Mouse (Mus musculus) spleen, adult 2 months (tissue): ENCODE measurements around the gene Il4ra.

Experiments used
- CTCF ChIP-seq: fragments of 200-500 bp; IDR thresholded peaks from 2 replicates; pipeline ENCODE4 v1.5.1; 2011; ENCODE audit warnings: mild to moderate bottlenecking, inconsistent platforms; ENCODE audit not compliant: insufficient read depth, insufficient read length, insufficient replicate concordance; ENCODE audit errors: extremely low read depth
- POLR2A ChIP-seq: fragments of 200-500 bp; IDR thresholded peaks from 2 replicates; pipeline ENCODE4 v1.6.1; 2011; ENCODE audit warnings: low read depth, low read length, inconsistent platforms

GRCm38 (mm10) chr7:125618016-125618415, 66.1 kb downstream of the Il4ra start:
- TF ChIP-seq CTCF (no peak), POLR2A (no peak)
